Mouse (Mus musculus) intestine, embryonic 16.5 days (tissue): ENCODE data around the gene Cfap46. TPM values are rescaled to one million over a fixed set of nuclear protein-coding genes. Genes with fewer than 3 reads are reported as not detected.
"Not testable (repeated sequence)": the region's sequence is repeated elsewhere in the genome, so short reads cannot be mapped to it uniquely, and the experiment has no call there.

Source experiments
- ATAC-seq: fragments of 200-750 bp; cut with Nextera tagmentation; 2 replicates; pipeline ENCODE4 v1.8.0; 2017; ENCODE audit warnings: moderate TSS enrichment, moderate library complexity
- H3K27ac ChIP-seq: fragments of 300-500 bp; sonication (generic); 2 replicates; pipeline ENCODE4 v1.5.1; 2014; ENCODE audit warnings: mild to moderate bottlenecking, low read length
- H3K27me3 ChIP-seq: fragments of 300-500 bp; sonication (generic); replicated peaks from 2 replicates; pipeline ENCODE4 v1.6.1; 2014; ENCODE audit warnings: low read length, control low read depth, mixed read lengths; ENCODE audit not compliant: control insufficient read depth, insufficient read depth
- H3K36me3 ChIP-seq: fragments of 300-500 bp; sonication (generic); 2 replicates; pipeline ENCODE4 v1.6.1; 2014; ENCODE audit warnings: low read length, control low read depth; ENCODE audit not compliant: control insufficient read depth, insufficient read depth
- H3K4me1 ChIP-seq: fragments of 300-500 bp; sonication (generic); 2 replicates; pipeline ENCODE4 v1.6.1; 2014; ENCODE audit warnings: low read length, control low read depth, mixed read lengths; ENCODE audit not compliant: control insufficient read depth, insufficient read depth
- H3K4me2 ChIP-seq: fragments of 300-500 bp; sonication (generic); 2 replicates; pipeline ENCODE4 v1.6.1; 2014; ENCODE audit warnings: low read depth, low read length, control low read depth
- H3K4me3 ChIP-seq: fragments of 300-500 bp; sonication (generic); 2 replicates; pipeline ENCODE4 v1.5.1; 2014; ENCODE audit warnings: mild to moderate bottlenecking, low read length
- H3K9ac ChIP-seq: fragments of 300-500 bp; sonication (generic); 2 replicates; pipeline ENCODE4 v1.6.1; 2014; ENCODE audit warnings: low read depth, low read length
- H3K9me3 ChIP-seq: fragments of 300-500 bp; sonication (generic); 2 replicates; pipeline ENCODE4 v1.6.1; 2016; ENCODE audit warnings: low read length, control low read depth; ENCODE audit not compliant: control insufficient read depth
- WGBS: fragments of 180-500 bp; shearing (Covaris S2); extraction: QIAGEN DNeasy Blood & Tissue Kit; methylation state at CpG from one replicate; pipeline ENCODE4 v1.1.7; 2014; 5-methylcytosine and 5-hydroxymethylcytosine counted together
- polyA plus RNA-seq: library from polyadenylated mRNA; unstranded; fragments of >200 nt; fragmentation: Nextera tagmentation; extraction: Ambion mirVana; gene quantifications from 2 replicates; pipeline ENCODE4 v1.2.1, GENCODE M21; 2015

Gene Cfap46
- polyA plus RNA-seq, 1 experiment from 2014 or later, result 0.13 TPM

DNA sequence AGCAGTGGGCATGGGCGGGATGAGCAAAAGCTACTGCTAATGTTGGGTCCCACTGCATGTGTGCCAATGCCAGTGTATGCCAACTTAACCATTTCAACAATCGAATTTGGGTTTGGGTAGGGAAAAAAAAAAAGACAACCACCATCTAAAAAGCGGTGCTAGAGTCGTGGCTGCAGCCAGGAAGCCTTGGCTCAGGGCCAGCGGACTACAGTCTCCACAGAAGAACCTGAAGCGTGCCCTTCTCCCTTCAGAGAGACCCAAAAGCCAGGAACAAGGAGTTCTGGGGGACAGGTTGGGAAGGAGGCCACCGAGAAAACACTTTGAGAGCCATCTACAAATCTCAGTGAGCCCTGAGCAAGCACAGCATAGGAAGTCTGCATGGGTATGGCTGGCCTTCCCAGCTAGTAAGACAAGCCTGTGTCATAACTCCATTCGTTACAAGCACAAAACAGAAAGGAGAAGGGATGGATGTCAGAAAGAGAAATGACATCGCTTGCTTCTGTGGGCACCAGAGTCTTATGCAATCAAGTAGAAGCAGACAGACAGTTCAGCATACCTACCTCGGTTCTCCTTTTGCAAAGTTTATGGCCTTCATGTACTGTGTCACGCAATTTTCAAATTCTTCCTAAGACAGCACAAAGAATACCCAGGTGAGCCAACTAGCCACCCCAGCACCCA, 1.6 kb downstream of the Cfap46 start:
- H3K27ac ChIP-seq, result no peak overlapping the region
- no peak for ATAC-seq
- H3K27me3 ChIP-seq, result no peaks in the 10 kb centered on the region
- peaks cover 9% of the 10 kb centered on the region; the same call in 1 of the 2 replicates for H3K4me1 ChIP-seq
- no peaks in the 10 kb centered on the region for H3K36me3 ChIP-seq
- no peak overlapping the region for H3K4me2 ChIP-seq
- no peaks in the 10 kb centered on the region for H3K9me3 ChIP-seq
- WGBS, result 72% methylated on average over 11 of the region's 11 CpGs
- H3K4me3 ChIP-seq, result no peak overlapping the region
- H3K9ac ChIP-seq, result no peak overlapping the region

DNA sequence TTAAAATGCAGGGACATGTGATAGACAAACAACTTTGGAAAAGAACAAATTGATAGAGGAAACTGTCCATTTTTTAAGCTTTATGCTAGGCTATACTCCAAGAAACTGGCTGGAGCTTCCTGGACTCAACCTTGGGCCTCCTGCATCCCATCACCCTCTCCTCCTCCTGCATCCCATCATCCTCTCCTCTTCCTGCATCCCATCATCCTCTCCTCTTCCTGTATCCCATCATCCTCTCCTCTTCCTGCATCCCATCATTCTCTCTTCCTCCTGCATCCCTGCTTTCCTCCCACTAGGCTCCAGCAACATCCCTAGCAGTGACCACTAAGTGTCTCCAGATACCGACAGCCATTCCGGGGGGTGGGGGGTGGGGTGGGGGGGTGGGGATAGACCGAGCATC, 7.2 kb downstream of the Cfap46 start:
- H3K4me1 ChIP-seq, result no peaks in the 10 kb centered on the region
- H3K4me2 ChIP-seq, result no peak overlapping the region
- H3K27ac ChIP-seq, result no peak overlapping the region
- no peaks in the 10 kb centered on the region for H3K9me3 ChIP-seq
- no peaks in the 10 kb centered on the region for H3K27me3 ChIP-seq
- WGBS, result 80% methylated on average over 3 of the region's 3 CpGs
- H3K9ac ChIP-seq, result no peak overlapping the region
- H3K4me3 ChIP-seq, result no peak overlapping the region
- ATAC-seq, result no peak
- no peaks in the 10 kb centered on the region for H3K36me3 ChIP-seq

DNA sequence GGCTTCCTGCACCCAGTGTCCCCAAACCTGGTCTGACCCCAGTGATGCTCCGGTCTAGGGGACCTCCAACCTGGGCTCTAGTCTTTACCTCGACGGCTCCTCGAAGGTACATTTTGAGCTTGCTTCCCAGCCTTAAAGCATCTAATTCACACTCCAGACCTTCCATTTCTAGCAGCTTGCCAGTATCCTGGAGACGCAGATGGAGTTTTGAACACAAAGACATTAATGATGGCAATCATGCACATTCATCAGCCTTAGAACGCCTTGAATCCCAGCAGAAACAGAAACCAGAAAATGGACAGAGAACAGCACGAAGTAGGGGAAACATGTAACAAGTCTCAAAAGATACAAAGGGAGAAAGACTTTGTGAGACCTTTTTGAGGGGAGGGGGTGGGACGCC, 16.7 kb downstream of the Cfap46 start:
- 77% methylated on average over 8 of the region's 8 CpGs for WGBS
- no peak overlapping the region for H3K9ac ChIP-seq
- H3K27ac ChIP-seq, result no peak overlapping the region
- no peak overlapping the region for H3K4me2 ChIP-seq
- H3K27me3 ChIP-seq, result no peaks in the 10 kb centered on the region
- ATAC-seq, result no peak
- no peaks in the 10 kb centered on the region for H3K36me3 ChIP-seq
- H3K4me1 ChIP-seq, result no peaks in the 10 kb centered on the region
- H3K9me3 ChIP-seq, result no peaks in the 10 kb centered on the region
- no peak overlapping the region for H3K4me3 ChIP-seq

GRCm38 (mm10) chr7:139663318-139663717, 20.3 kb downstream of the Cfap46 start:
- H3K4me3 ChIP-seq, result no peak overlapping the region
- no peak overlapping the region for H3K27ac ChIP-seq
- no peaks in the 10 kb centered on the region for H3K27me3 ChIP-seq
- no peaks in the 10 kb centered on the region for H3K4me1 ChIP-seq
- WGBS, result 53% methylated on average over 3 of the region's 3 CpGs
- H3K36me3 ChIP-seq, result no peaks in the 10 kb centered on the region
- H3K4me2 ChIP-seq, result no peak overlapping the region
- ATAC-seq, result no peak
- no peaks in the 10 kb centered on the region for H3K9me3 ChIP-seq
- no peak overlapping the region for H3K9ac ChIP-seq

DNA sequence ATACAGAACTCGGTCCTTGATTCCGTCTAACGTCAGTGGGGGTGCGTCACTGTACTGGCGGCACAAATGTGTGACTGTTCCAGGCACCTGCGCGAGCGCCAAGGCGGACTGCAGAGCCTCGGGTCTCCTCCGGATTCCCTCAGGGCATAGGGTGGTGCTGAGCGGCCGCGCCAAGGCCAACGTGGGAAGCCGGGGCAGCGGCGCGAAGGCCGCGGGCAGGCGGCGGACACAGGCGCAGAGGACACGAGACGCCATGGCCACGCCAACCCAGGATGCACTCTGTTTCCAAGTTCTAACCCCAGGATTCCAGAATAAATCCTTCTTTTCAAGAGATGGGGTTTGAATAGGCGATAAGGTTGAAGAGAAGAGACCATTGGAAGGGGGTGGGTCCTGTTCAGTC, 23.7 kb downstream of the Cfap46 start:
- WGBS, result 90% methylated on average over 27 of the region's 28 CpGs
- not testable (repeated sequence) for H3K4me2 ChIP-seq, H3K9me3 ChIP-seq, H3K27ac ChIP-seq, H3K36me3 ChIP-seq, ATAC-seq, H3K4me1 ChIP-seq, H3K27me3 ChIP-seq, H3K9ac ChIP-seq, H3K4me3 ChIP-seq

DNA sequence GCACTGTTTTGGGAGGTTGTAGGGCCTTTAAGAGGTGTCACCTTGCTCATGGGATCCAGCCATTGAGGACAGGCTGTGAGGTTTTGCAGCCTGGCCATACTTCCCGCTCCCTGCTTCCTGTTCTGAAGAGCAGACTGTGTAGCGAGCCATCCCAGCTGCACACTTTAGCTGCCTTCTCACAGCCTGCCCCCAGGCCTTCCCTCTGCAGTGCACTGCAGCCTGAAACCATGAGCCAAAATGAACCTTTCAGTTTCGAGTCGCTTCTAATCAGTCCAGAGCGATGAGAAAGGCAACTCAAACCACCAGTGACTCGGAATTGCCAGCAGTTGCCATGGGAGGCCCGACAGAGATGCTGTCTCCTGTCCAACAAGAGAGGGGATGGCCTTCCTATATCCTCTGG, 33.9 kb downstream of the Cfap46 start:
- Histone ChIP-seq H3K4me1 (no peaks in the 10 kb centered on the region), H3K36me3 (no peaks in the 10 kb centered on the region), H3K27ac (no peak overlapping the region), H3K4me2 (no peak overlapping the region), H3K27me3 (no peaks in the 10 kb centered on the region), H3K4me3 (no peak overlapping the region), H3K9me3 (no peaks in the 10 kb centered on the region), H3K9ac (no peak overlapping the region)
- no peak for ATAC-seq
- 76% methylated on average over 7 of the region's 7 CpGs for WGBS

GRCm38 (mm10) chr7:139648107-139648824, 35.4 kb downstream of the Cfap46 start:
- 45% methylated on average over 10 of the region's 10 CpGs for WGBS
- Histone ChIP-seq H3K4me3 (no peak overlapping the region), H3K27me3 (no peaks in the 10 kb centered on the region), H3K4me2 (no peak overlapping the region), H3K9me3 (no peaks in the 10 kb centered on the region), H3K27ac (no peak overlapping the region), H3K9ac (no peak overlapping the region), H3K36me3 (no peaks in the 10 kb centered on the region), H3K4me1 (no peaks in the 10 kb centered on the region)
- no peak for ATAC-seq

GRCm38 (mm10) chr7:139633393-139633792, 50.2 kb downstream of the Cfap46 start:
- Histone ChIP-seq H3K36me3 (no peaks in the 10 kb centered on the region), H3K4me3 (no peak overlapping the region), H3K4me2 (no peak overlapping the region), H3K9me3 (no peaks in the 10 kb centered on the region), H3K27me3 (no peaks in the 10 kb centered on the region), H3K9ac (no peak overlapping the region), H3K27ac (no peak overlapping the region), H3K4me1 (no peaks in the 10 kb centered on the region)
- ATAC-seq, result no peak
- 71% methylated on average over 2 of the region's 2 CpGs for WGBS

GRCm38 (mm10) chr7:139625156-139625555, 58.5 kb downstream of the Cfap46 start:
- Histone ChIP-seq H3K9me3 (no peaks in the 10 kb centered on the region), H3K4me2 (no peak overlapping the region), H3K27ac (no peak overlapping the region), H3K9ac (no peak overlapping the region), H3K36me3 (no peaks in the 10 kb centered on the region), H3K4me3 (no peak overlapping the region), H3K27me3 (no peaks in the 10 kb centered on the region), H3K4me1 (no peaks in the 10 kb centered on the region)
- ATAC-seq, result no peak
- 80% methylated on average over 9 of the region's 9 CpGs for WGBS
